Mouse (Mus musculus) CH12.LX (cell line): ENCODE data around the gene Ufl1.

Experiments used
- CTCF ChIP-seq, 2 experiments: IDR thresholded peaks in 1 of 2; conservative IDR thresholded peaks in 1 of 2; 2 replicates each; pipeline ENCODE4 v1.5.1; 2011 to 2012; ENCODE audit warnings: low read depth in 2 of 2, low read length in 2 of 2, improper control_type of control experiment in 1 of 2, inconsistent platforms in 1 of 2, mild to moderate bottlenecking in 1 of 2, moderate library complexity in 1 of 2
- E2F4 ChIP-seq: IDR thresholded peaks from 2 replicates; pipeline ENCODE4 v1.6.1; 2011; ENCODE audit warnings: low read depth, low read length, improper control_type of control experiment; ENCODE audit not compliant: insufficient replicate concordance
- MAFK ChIP-seq: IDR thresholded peaks from 2 replicates; pipeline ENCODE4 v1.6.1; 2011; ENCODE audit warnings: low read length, improper control_type of control experiment; ENCODE audit not compliant: insufficient replicate concordance
- MXI1 ChIP-seq: IDR thresholded peaks from 2 replicates; pipeline ENCODE4 v1.6.1; 2011; ENCODE audit warnings: mild to moderate bottlenecking, low read depth, low read length, improper control_type of control experiment
- NRF1 ChIP-seq: IDR thresholded peaks from 2 replicates; pipeline ENCODE4 v1.6.1; 2014; ENCODE audit warnings: low read depth, mild to moderate bottlenecking, inconsistent platforms, low read length, improper control_type of control experiment, moderate library complexity
- POLR2A ChIP-seq: IDR thresholded peaks from 2 replicates; pipeline ENCODE4 v1.6.1; 2011; ENCODE audit warnings: low read depth, mild to moderate bottlenecking, improper control_type of control experiment, low read length
- RAD21 ChIP-seq: IDR thresholded peaks from 2 replicates; pipeline ENCODE4 v1.6.1; 2011; ENCODE audit warnings: low read depth, mild to moderate bottlenecking, low read length, improper control_type of control experiment, moderate library complexity
- ZC3H11A ChIP-seq: IDR thresholded peaks from 2 replicates; pipeline ENCODE4 v1.6.1; 2012; ENCODE audit warnings: low read depth, mild to moderate bottlenecking, inconsistent platforms, low read length, improper control_type of control experiment

- no peak for TF ChIP-seq POLR2A
- TF ChIP-seq MAFK, result no peak
- no peak for TF ChIP-seq RAD21
- TF ChIP-seq ZC3H11A, result no peak
- no peak for TF ChIP-seq E2F4
- TF ChIP-seq NRF1, result no peak
- TF ChIP-seq CTCF (conservative IDR thresholded peaks at IDR 0.05 in 1 of 2, IDR thresholded peaks at IDR 0.05 in 1 of 2; ENCODE audit: low read depth in 2 of 2, low read length in 2 of 2), result no peak
- no peak for TF ChIP-seq MXI1
These were observed 38.8 kb downstream of the Ufl1 start, which contains the start of gene Fhl5 for GRCm38 (mm10) chr4:25242776-25243175.
